Mouse (Mus musculus) cortical plate, adult 2 months (tissue): ENCODE measurements around the gene Cdsn.

Experiments used
- CTCF ChIP-seq: fragments of 200-500 bp; IDR thresholded peaks from 2 replicates; pipeline ENCODE4 v1.5.1; 2011; ENCODE audit warnings: mild to moderate bottlenecking, control low read depth, low read length; ENCODE audit not compliant: insufficient read depth; ENCODE audit errors: extremely low read depth
- POLR2A ChIP-seq: fragments of 200-500 bp; IDR thresholded peaks from 2 replicates; pipeline ENCODE4 v1.6.1; 2011; ENCODE audit warnings: mild to moderate bottlenecking, low read length, control low read depth; ENCODE audit not compliant: insufficient read depth; ENCODE audit errors: extremely low read depth

DNA sequence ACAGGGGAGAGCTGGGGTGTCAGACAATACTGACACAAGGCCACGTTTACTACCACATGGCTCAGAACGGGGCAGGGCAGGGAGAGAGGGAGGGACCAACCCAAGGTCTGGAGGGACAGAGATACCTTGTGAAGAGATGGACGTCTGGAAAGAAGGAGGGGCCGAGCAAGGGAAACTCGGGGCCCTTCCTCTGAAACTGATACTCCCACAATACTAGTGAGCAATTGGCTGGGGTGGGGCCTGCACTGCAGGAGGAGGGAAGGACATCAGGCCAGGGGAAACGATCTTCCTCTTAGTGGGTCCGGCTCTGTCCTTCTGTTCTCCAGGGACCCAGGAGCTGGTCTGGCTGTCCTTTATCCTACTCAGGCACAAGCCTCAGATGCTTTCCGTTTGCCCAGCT, 1.1 kb upstream of the Cdsn start:
- no peak for TF ChIP-seq POLR2A
- no peak for TF ChIP-seq CTCF
